Mouse (Mus musculus) ES-E14 (cell line): ENCODE results near the gene Catsperg2.

Experiments
- CHD2 ChIP-seq: IDR thresholded peaks from 2 replicates; pipeline ENCODE4 v1.6.1; 2014; ENCODE audit warnings: mild to moderate bottlenecking, low read depth, low read length, inconsistent platforms
- HCFC1 ChIP-seq: IDR thresholded peaks from 2 replicates; pipeline ENCODE4 v1.6.1; 2012; ENCODE audit warnings: low read length, inconsistent platforms, borderline replicate concordance; ENCODE audit not compliant: insufficient read depth
- ZC3H11A ChIP-seq: IDR thresholded peaks from 2 replicates; pipeline ENCODE4 v1.6.1; 2012; ENCODE audit warnings: low read depth, mild to moderate bottlenecking, inconsistent platforms, low read length, borderline replicate concordance
- ZNF384 ChIP-seq: IDR thresholded peaks from 2 replicates; pipeline ENCODE4 v1.6.1; 2012; ENCODE audit warnings: low read depth, low read length, inconsistent platforms

- TF ChIP-seq ZNF384 (no peak), HCFC1 (peak; percentile 93), CHD2 (no peak), ZC3H11A (no peak)
Observed at GRCm38 (mm10) chr7:29767058-29767686, 40.3 kb upstream of the Catsperg2 start.
